Mouse (Mus musculus): ENCODE data around the gene A030014E15Rik. TPM values are rescaled to one million over a fixed set of nuclear protein-coding genes. Genes with fewer than 3 reads are reported as not detected.
"Not testable (repeated sequence)": the region's sequence is repeated elsewhere in the genome, so short reads cannot be mapped to it uniquely, and the experiment has no call there.

The A030014E15Rik gene
- total RNA-seq (2021) = not detected in 2 replicates
- long read RNA-seq = 0 reads

DNA sequence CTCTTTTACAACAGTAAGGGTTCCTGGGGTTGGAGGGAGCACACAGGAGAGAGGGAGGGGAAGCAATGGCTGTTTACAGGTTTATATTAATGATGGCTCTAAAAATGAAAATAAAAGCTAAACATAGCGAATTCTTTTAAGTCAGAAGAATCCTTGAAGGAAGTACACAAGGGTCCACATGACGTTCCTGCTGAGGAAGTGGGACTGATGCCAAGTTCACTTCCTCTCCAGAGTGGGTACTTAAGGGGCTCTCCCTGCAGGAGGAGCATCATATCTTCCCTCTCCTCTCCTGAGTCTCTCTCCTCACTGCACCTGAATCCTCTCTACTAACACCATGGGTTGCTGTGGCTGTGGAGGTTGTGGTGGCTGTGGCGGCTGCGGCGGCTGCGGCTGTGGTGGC, at the start of gene A030014E15Rik:
Gene A030014E15Rik (plus strand): TSS at position 268 of the 400 bp plus-strand sequence.
- DNase-seq = no peak

GRCm38 (mm10) chr1:82879172-82879571, 45.5 kb upstream of the A030014E15Rik start:
- no peak for DNase-seq

DNA sequence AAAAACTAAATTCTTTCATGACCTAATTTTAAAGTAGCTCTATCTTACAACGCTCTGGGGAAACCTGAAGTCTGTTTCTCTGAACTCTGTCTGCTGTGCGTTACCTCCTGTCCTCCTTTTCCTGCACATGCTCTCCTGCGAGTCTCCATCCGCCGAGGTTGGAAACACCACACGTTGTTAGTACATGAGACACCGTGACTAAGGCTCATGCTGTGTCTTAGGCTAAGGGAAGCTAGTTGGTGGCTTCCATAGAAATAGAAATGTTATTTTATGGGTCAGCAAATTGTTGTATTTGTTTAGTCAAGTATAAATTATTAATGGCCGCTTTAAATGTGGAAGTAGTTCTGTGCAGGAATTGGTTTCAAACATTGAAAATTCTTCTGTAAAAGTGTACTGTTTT, 44.5 kb upstream of the A030014E15Rik start:
- DNase-seq = no peak

GRCm38 (mm10) chr1:82893269-82893668, 31.4 kb upstream of the A030014E15Rik start:
- DNase-seq = no peak

DNA sequence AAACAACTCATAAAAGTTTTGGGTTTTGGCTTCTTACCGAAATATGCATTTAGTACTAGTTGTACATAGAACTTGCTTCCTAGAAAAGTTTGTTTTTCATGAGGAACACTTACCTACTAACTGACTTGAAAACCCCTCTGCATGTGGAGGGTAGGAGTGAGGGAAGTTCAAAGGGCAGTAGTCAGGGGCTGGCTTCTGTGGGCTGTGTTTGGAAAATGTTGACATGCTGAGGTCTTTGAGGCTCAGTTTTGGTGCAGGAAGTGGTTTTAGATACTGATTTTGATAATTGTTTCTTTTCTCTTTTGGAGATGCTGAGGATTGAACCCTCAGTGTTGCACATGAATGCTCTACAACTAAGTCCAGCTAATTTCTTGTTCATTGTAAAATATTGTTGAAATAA, 24.1 kb upstream of the A030014E15Rik start:
- DNase-seq = no peak

DNA sequence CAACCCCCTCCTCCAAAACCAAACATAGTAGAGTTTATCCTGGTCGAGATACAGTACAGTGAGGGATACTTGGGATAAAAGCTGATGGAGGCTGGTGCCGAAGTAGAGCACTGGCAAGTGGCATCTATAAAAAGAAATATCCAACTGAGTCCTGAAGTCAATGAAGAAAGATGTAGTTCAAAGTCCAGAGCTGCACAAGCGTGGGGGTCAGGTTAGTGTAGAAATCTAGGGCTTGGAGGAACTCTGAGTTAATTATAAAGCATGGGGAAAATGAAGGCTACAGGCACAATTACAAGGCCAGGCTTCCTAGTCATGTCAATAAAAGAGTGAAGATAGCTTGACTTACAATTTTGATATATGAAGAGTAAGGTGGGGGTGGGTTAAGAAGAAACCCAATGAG, 23.5 kb upstream of the A030014E15Rik start:
- DNase-seq = no peak

- DNase-seq = no peak
These were observed 18.8 kb upstream of the A030014E15Rik start for GRCm38 (mm10) chr1:82905886-82906285.

DNA sequence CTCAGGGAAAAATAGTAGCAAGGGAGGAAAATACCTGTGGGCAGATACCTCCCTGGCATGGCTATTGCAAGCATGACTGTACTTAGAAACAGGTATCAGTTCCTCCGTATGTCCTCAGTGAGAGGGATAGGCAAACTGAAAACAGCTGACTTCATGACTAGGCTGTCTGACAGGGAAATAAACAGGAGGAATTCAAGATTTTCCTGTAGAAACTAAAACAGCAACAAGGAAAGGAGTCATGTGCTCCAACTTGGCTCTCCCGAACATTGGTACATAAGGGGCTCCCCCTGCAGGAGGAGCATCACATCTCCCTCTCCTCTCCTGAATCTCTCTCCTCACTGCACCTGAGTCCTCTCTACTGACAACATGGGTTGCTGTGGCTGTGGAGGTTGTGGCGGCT, 11.7 kb upstream of the A030014E15Rik start, which contains the start of gene A030005L19Rik:
Gene A030005L19Rik (plus strand): TSS at position 301 of the 400 bp plus-strand sequence.
- DNase-seq = no peak

GRCm38 (mm10) chr1:82913434-82913833, 11.3 kb upstream of the A030014E15Rik start:
- DNase-seq = not testable (repeated sequence)

- DNase-seq = not testable (repeated sequence)
These were observed 5.8 kb downstream of the A030014E15Rik start for GRCm38 (mm10) chr1:82930558-82930957.

GRCm38 (mm10) chr1:82931326-82931725, 6.6 kb downstream of the A030014E15Rik start, which contains the start of gene Gm6217:
TSS of gene Gm6217 (minus strand) at chr1:82931399.
- DNase-seq = not testable (repeated sequence)

DNA sequence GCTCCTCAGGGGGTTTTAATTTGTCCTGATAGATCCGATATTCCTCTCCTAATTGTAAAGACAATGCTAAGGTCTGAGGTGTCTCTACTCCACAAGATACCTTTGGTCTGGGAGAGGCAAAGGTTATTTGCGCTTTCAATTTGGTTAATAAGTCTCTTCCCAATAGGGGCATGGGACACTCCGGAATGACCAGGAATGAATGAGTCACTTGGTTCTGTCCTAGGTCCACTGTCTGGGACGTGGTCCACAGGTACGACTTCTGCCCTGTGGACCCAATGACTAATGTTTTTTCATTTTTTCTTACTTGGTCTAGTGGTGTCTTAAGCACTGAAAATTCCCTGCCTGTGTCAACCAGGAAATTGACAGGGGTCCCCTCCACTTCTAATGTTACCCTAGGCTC, 13.9 kb downstream of the A030014E15Rik start:
- no peak for DNase-seq

DNA sequence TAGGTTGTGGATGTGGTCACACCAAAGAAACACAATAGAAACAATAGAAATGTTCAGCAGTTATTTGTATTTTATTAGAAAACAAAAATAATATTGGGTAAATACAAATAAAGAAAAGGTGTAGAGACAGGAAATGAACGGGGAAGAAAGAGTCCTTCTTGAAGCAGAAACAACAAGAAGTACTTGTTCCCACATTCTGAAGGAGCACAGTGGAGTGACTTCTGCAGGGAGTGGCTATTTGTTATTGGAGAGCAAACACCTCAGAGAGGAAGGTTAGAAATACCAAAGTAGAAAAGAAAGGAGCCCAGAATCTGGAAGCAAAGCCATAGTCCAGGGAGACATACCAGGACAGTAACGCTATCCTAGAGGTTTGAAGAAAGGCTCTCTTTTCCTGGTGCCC, 17.8 kb downstream of the A030014E15Rik start:
- DNase-seq = not testable (repeated sequence)

DNA sequence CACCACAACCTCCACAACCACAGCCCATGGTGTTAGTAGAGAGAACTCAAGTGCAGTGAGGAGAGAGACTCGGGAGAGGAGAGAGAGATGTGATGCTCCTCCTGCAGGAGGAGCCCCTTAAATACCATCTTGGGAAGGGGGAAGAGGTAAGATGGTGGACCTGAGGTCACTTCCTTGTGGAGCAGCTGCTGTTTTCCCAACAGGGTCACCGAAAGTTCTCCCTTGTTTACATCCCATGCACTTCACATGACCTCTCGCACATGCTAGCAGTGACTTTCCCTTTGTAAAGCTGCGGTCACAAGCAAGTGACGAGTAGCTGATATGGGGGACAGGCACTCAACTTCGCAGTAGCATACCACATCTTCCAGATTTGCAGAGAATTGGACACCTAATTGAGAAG, 18.6 kb downstream of the A030014E15Rik start, which contains the start of gene A030003K21Rik:
Gene A030003K21Rik (minus strand): TSS at position 94 of the 400 bp plus-strand sequence.
- not testable (repeated sequence) for DNase-seq

DNA sequence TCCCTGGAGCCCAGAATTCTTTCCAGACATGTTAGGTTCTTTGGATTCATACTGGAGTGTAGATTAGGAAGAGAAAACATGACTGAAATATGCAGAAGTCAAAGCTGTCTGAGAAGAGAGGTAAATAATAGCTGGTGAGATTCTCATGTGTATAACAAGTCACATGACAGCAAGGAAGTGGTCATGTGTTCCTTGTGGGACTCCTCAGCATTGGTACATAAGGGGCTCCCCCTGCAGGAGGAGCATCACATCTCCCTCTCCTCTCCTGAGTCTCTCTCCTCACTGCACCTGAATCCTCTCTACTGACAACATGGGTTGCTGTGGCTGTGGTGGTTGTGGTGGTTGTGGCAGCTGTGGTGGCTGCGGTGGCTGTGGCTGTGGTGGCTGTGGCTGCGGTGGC, 21.3 kb downstream of the A030014E15Rik start:
- not testable (repeated sequence) for DNase-seq

DNA sequence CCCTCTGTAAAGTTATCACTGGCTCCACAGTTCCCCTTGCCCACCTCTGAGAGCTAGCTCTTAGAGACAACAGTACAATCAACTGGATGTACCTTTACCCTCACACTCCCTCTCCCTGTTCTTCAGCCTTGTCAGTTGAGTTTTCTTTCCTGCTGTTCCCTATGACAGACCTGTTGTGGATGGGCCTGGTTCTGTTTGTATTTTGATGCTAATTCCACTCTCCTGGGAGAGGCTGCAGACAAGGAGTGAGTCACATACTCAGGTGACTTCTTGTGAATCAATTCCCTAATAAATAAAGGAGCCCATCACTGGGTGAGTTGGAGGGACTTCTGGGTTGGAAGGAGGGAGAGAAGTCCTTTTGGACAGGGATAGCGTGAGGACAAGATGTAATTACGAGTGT, 23.9 kb downstream of the A030014E15Rik start:
- DNase-seq = no peak

DNA sequence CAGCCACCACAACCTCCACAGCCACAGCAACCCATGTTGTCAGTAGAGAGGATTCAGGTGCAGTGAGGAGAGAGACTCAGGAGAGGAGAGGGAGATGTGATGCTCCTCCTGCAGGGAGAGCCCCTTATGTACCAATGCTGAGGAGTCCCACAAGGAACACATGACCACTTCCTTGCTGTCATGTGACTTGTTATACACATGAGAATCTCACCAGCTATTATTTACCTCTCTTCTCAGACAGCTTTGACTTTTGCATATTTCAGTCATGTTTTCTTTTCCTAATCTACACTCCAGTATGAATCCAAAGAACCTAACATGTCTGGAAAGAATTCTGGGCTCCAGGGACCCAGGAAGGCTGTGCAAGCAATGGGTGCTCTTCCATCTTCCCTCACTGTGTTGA, 31.2 kb downstream of the A030014E15Rik start, which contains the start of gene Gm7544:
Gene Gm7544 (minus strand): TSS at position 101 of the 400 bp plus-strand sequence.
- DNase-seq = not testable (repeated sequence)

DNA sequence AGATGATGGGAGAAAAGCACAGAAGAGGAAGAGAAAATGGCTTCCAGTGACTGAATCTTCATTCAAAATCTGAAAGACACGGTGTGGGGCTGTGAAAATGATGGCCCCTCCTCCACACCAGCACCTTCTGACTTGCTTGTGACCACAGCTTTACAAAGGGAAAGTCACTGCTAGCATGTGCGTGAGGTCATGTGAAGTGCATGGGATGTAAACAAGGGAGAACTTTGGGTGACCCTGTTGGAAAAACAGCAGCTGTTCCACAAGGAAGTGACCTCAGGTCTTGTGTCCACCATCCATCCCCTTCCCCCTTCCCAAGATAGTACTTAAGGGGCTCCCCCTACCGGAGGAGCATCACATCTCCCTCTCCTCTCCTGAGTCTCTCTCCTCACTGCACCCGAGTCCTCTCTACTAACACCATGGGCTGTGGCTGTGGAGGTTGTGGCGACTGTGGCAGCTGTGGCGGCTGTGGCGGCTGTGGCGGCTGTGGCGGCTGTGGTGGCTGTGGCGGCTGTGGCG, 35.2 kb downstream of the A030014E15Rik start, which contains the start of gene Gm47955:
Gene Gm47955 (plus strand): TSS at position 417 of the 516 bp plus-strand sequence.
- DNase-seq = no peak

DNA sequence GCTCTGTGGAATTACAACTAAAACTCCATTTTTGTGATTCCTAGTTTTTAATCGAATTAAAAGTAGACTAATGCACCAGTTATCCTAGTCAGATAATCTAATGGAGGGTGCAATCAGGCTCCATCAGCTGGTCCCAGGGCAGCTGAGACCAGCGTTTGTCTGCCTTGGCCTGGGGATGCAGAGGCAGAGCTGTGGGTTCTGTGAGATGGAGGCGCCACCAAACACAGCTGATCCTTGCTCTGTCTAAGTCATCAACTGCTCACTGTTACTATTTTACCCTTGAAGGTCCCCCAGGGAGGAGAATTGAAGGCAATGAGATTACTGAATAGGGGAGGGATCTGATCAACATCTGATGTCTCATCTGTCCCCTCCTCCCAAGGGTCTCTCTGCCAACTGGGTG, 41.7 kb downstream of the A030014E15Rik start:
- DNase-seq = no peak

DNA sequence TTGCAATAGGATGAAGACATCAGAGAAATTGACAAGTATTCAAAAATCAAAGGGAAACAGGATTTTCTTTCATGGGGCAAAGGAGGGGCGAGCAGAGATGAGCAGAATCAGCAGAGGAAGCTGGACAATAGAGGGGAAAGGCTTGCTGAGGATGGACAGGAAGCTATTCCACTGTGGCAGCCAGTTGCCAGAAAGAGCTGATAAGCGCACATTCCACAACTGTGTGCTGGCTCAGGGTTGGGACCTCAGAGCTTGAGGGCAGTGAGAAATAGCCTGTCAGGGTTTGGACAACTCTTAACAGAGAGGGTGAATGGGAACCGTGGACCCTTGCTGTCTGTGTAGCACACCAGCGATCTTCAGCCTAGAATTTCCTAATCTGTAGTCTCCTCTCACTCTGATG, 47.3 kb downstream of the A030014E15Rik start:
- peak; percentile 28 for DNase-seq

DNA sequence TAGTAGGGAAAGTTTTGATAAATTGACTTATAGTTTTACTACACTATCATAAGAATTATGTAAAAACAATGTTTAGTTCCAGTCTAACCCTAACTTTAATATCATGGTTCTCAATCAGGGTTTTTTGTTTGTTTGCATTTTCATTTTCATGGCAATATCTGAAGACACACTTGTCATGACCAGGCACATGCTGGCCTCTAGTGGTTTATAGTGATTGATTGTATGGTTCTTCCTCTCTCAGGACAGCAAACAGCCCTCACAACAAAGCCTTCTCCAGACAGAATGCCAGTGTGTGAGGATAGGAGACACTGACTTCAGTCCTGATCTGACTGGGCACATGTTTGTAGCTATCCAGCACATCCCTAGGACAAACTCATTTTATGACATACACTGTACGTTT, 48.5 kb downstream of the A030014E15Rik start:
- no peak for DNase-seq

- no peak for DNase-seq
These were observed 49.2 kb downstream of the A030014E15Rik start for GRCm38 (mm10) chr1:82973901-82974300.

DNA sequence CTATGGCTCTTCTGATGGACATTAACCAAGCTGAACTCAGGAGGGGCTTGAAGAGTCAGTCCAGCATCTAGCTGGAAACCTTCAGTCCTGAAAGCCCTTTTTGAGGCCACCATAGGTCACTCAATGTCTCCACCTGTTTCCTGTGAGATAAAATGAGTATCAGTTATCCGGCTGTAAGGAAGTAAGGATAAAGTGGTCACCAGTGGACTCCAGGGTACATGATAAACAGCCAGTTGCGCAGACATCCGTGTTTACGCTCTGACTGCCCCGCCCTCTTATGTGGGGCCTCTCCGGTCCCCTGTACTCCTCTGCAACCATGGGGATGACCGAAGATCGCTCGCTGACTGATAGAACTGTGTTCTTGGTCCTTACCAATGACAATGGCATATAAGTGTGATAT, 49.6 kb downstream of the A030014E15Rik start:
- no peak for DNase-seq
